Mouse (Mus musculus) kidney, adult 2 months (tissue): ENCODE results near the gene Gpd1. TPM values are rescaled to one million over a fixed set of nuclear protein-coding genes. Genes with fewer than 3 reads are reported as not detected.
A peak's percentile ranks its signal among the peaks of the same experiment; 100 is the strongest.

Experiments used
- DNase-seq: peaks from one replicate; pipeline ENCODE4 v3.0.0; 2021
- H3K27ac ChIP-seq: fragments of 200-500 bp; 2 replicates; pipeline ENCODE4 v1.5.1; 2012; ENCODE audit warnings: low read depth, low read length, control low read depth, inconsistent platforms; ENCODE audit not compliant: insufficient read depth
- H3K27me3 ChIP-seq: fragments of 200-500 bp; replicated peaks from 2 replicates; pipeline ENCODE4 v1.6.1; 2012; ENCODE audit warnings: mild to moderate bottlenecking, moderate library complexity, low read length, inconsistent platforms; ENCODE audit not compliant: control insufficient read depth, insufficient read depth
- H3K36me3 ChIP-seq: fragments of 200-500 bp; 2 replicates; pipeline ENCODE4 v1.6.1; 2012; ENCODE audit warnings: mild to moderate bottlenecking, moderate library complexity, low read length, inconsistent platforms; ENCODE audit not compliant: control insufficient read depth, insufficient read depth
- H3K4me1 ChIP-seq: fragments of 200-500 bp; 2 replicates; pipeline ENCODE4 v1.6.1; 2011; ENCODE audit warnings: low read length; ENCODE audit not compliant: control insufficient read depth, insufficient read depth
- H3K4me3 ChIP-seq: fragments of 200-500 bp; 2 replicates; pipeline ENCODE4 v1.5.1; 2011; ENCODE audit warnings: mild to moderate bottlenecking, low read depth, low read length, control low read depth; ENCODE audit not compliant: insufficient read depth
- CTCF ChIP-seq: fragments of 200-500 bp; conservative IDR thresholded peaks from 2 replicates; pipeline ENCODE4 v1.5.1; 2011; ENCODE audit warnings: low read depth, mild to moderate bottlenecking, control low read depth, low read length, moderate library complexity, mixed read lengths; ENCODE audit not compliant: insufficient read depth, insufficient read length
- POLR2A ChIP-seq: fragments of 200-500 bp; IDR thresholded peaks from one replicate; pipeline ENCODE4 v1.6.1; 2011; ENCODE audit warnings: low read depth, low read length, control low read depth
- WGBS: fragments of 180-500 bp; shearing (Covaris S2); methylation state at CpG from one replicate; pipeline ENCODE4 v1.1.7; 2018; 5-methylcytosine and 5-hydroxymethylcytosine counted together
- polyA plus RNA-seq: library from polyadenylated mRNA; depleted of rRNA; stranded (reverse); fragments of >200 nt; gene quantifications from 2 replicates; pipeline ENCODE4 v1.2.3, GENCODE M21; 2012

The Gpd1 gene
- polyA plus RNA-seq, 1 experiment, result 506 TPM

DNA sequence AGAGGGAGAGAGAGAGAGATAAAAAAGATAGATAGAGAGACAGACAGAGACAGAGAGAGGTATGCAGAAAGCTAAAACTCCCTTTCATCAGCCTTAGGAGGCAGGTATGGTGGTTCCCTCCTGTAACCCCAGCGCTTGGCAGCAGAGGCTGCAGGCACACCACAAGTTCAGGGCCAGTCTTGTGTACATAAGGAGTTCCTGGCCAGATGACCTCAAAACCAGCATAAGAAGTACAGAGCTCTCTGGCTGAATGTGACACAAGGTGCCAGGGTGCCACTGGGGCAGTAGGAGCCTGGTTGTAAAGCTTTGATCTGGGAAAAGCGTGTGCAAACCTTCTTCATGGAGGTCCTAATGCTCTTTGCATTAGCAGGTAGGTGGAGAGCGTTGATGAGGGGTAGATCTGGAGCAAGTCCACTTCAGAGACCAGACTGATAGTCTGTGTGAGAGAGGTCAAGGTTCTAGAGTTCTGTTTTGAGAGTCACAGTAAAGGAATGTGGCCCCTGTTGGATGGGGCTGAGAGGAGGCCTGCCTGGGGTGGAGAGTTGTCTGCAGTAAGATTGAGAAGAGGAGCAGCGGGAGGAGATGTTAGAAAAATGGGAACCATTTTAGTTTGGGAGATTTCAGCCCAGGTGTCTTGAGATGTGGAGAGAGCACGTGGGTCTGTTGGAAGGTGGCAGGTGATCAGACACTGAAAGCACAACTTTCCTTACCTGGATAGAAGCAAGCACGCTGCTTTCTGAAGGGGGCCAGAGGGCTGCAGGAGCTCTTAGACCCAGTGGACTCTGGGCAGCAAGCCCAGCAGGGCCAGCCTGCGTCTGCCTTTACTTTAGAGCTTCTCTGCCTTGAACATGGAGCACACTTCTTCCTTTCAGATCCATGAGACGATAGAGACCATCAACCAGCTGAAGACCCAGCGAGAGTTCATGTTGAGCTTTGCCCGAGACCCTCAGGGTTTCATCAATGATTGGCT lies 6.8 kb upstream of the Gpd1 start:
- 75% methylated on average over 10 of the region's 10 CpGs for WGBS
- H3K4me3 ChIP-seq, result no peak overlapping the region
- TF ChIP-seq CTCF (no peak), POLR2A (no peak)
- no peak for DNase-seq
- H3K27me3 ChIP-seq, result no peaks in the 10 kb centered on the region
- peaks cover 6% of the 10 kb centered on the region; the same call in 1 of the 2 replicates for H3K4me1 ChIP-seq
- no peak overlapping the region for H3K27ac ChIP-seq
- H3K36me3 ChIP-seq, result peaks cover 3% of the 10 kb centered on the region

- no peaks in the 10 kb centered on the region for H3K27me3 ChIP-seq
- no peak overlapping the region for H3K4me3 ChIP-seq
- DNase-seq, result no peak
- WGBS, result 45% methylated on average over 3 of the region's 3 CpGs
- no peak for TF ChIP-seq CTCF
- no peak for TF ChIP-seq POLR2A
- peaks cover 3% of the 10 kb centered on the region for H3K36me3 ChIP-seq
- no peak overlapping the region for H3K27ac ChIP-seq
- H3K4me1 ChIP-seq, result peaks cover 15% of the 10 kb centered on the region; the same call in 1 of the 2 replicates
Measured at GRCm38 (mm10) chr15:99711491-99711890, 5.8 kb upstream of the Gpd1 start.

GRCm38 (mm10) chr15:99712666-99713559 lies 4.4 kb upstream of the Gpd1 start:
- Histone ChIP-seq H3K4me3 (no peak overlapping the region), H3K4me1 (peaks cover 19% of the 10 kb centered on the region), H3K27me3 (no peaks in the 10 kb centered on the region), H3K36me3 (no peaks in the 10 kb centered on the region; the same call in none of the 2 replicates), H3K27ac (no peak overlapping the region)
- DNase-seq, result no peak
- 57% methylated on average over 13 of the region's 13 CpGs for WGBS
- TF ChIP-seq POLR2A (no peak), CTCF (no peak)

- Histone ChIP-seq H3K4me3 (no peak overlapping the region), H3K4me1 (peaks cover 22% of the 10 kb centered on the region), H3K36me3 (no peaks in the 10 kb centered on the region; the same call in none of the 2 replicates), H3K27ac (no peak overlapping the region), H3K27me3 (no peaks in the 10 kb centered on the region)
- TF ChIP-seq POLR2A (no peak), CTCF (no peak)
- WGBS, result 67% methylated on average over 3 of the region's 3 CpGs
- no peak for DNase-seq
Measured at GRCm38 (mm10) chr15:99713569-99713968, 3.7 kb upstream of the Gpd1 start.

- H3K36me3 ChIP-seq, result no peaks in the 10 kb centered on the region; the same call in 1 of the 2 replicates
- H3K4me3 ChIP-seq, result no peak overlapping the region
- no peaks in the 10 kb centered on the region for H3K27me3 ChIP-seq
- H3K4me1 ChIP-seq, result peaks cover 22% of the 10 kb centered on the region
- WGBS, result 47% methylated on average over 4 of the region's 4 CpGs
- no peak for TF ChIP-seq CTCF
- no peak for TF ChIP-seq POLR2A
- 0 out of 2 replicates have a peak overlapping the region, but pooled peaks have one; percentile 7 for H3K27ac ChIP-seq
- no peak for DNase-seq
Measured at GRCm38 (mm10) chr15:99714206-99714605, 3.1 kb upstream of the Gpd1 start.

- 52% methylated on average over 7 of the region's 7 CpGs for WGBS
- H3K27ac ChIP-seq, result no peak overlapping the region
- TF ChIP-seq POLR2A, result no peak
- peak; percentile 97 for TF ChIP-seq CTCF
- no peaks in the 10 kb centered on the region for H3K27me3 ChIP-seq
- no peaks in the 10 kb centered on the region; the same call in 1 of the 2 replicates for H3K36me3 ChIP-seq
- H3K4me3 ChIP-seq, result no peak overlapping the region
- peaks cover 22% of the 10 kb centered on the region for H3K4me1 ChIP-seq
- peak; percentile 89 for DNase-seq
Measured at GRCm38 (mm10) chr15:99714858-99715257, 2.5 kb upstream of the Gpd1 start.
